Mouse (Mus musculus) ES-E14 (cell line): ENCODE measurements around the gene Hils1. TPM values are rescaled to one million over a fixed set of nuclear protein-coding genes. Genes with fewer than 3 reads are reported as not detected.

ENCODE experiments used
- DNase-seq: peaks from one replicate; pipeline ENCODE4 v3.0.0-alpha.2; 2013; ENCODE audit warnings: low read depth, low spot score
- H3K27ac ChIP-seq: 2 replicates; pipeline ENCODE4 v1.5.1; 2012; ENCODE audit warnings: low read depth, mild to moderate bottlenecking, low read length, moderate library complexity, mixed read lengths; ENCODE audit not compliant: poor library complexity, insufficient read depth, severe bottlenecking
- H3K36me3 ChIP-seq: 2 replicates; pipeline ENCODE4 v1.6.1; 2012; ENCODE audit warnings: mild to moderate bottlenecking, low read length, moderate library complexity, mixed read lengths; ENCODE audit not compliant: control insufficient read depth, poor library complexity, insufficient read depth, severe bottlenecking
- H3K4me1 ChIP-seq, 2 experiments: fragments of 150-350 bp in 1 of 2; sonication (generic) in 1 of 2; 2 replicates each; pipeline ENCODE4 v1.6.1; 2012; ENCODE audit warnings: low read length in 2 of 2, mild to moderate bottlenecking in 1 of 2, mixed read lengths in 1 of 2; ENCODE audit not compliant: control insufficient read depth in 2 of 2, insufficient read depth in 2 of 2, poor library complexity in 1 of 2
- H3K4me3 ChIP-seq, 2 experiments: fragments of 150-350 bp in 1 of 2; sonication (generic) in 1 of 2; 2 replicates each; pipeline ENCODE4 v1.5.1; 2012; ENCODE audit warnings: low read length in 2 of 2, low read depth in 1 of 2, mild to moderate bottlenecking in 1 of 2, mixed read lengths in 1 of 2; ENCODE audit not compliant: insufficient read depth in 1 of 2, poor library complexity in 1 of 2, severe bottlenecking in 1 of 2
- H3K9ac ChIP-seq: 2 replicates; pipeline ENCODE4 v1.6.1; 2012; ENCODE audit warnings: low read depth, mild to moderate bottlenecking, low read length, mixed read lengths; ENCODE audit not compliant: poor library complexity, insufficient read depth, severe bottlenecking
- H3K9me3 ChIP-seq: fragments of 150-350 bp; sonication (generic); 2 replicates; pipeline ENCODE4 v1.6.1; 2012; ENCODE audit warnings: low read depth, mild to moderate bottlenecking, low read length; ENCODE audit not compliant: control insufficient read depth, insufficient read depth
- CHD2 ChIP-seq: IDR thresholded peaks from 2 replicates; pipeline ENCODE4 v1.6.1; 2014; ENCODE audit warnings: mild to moderate bottlenecking, low read depth, low read length, inconsistent platforms
- HCFC1 ChIP-seq: IDR thresholded peaks from 2 replicates; pipeline ENCODE4 v1.6.1; 2012; ENCODE audit warnings: low read length, inconsistent platforms, borderline replicate concordance; ENCODE audit not compliant: insufficient read depth
- MAFK ChIP-seq: IDR thresholded peaks from 2 replicates; pipeline ENCODE4 v1.6.1; 2014; ENCODE audit warnings: mild to moderate bottlenecking, low read depth, low read length, inconsistent platforms; ENCODE audit not compliant: insufficient read depth
- ZC3H11A ChIP-seq: IDR thresholded peaks from 2 replicates; pipeline ENCODE4 v1.6.1; 2012; ENCODE audit warnings: low read depth, mild to moderate bottlenecking, inconsistent platforms, low read length, borderline replicate concordance
- ZNF384 ChIP-seq: IDR thresholded peaks from 2 replicates; pipeline ENCODE4 v1.6.1; 2012; ENCODE audit warnings: low read depth, low read length, inconsistent platforms
- in situ Hi-C, 2 experiments: fragments of 600-800 bp; cut with MboI; formaldehyde crosslinking; loops; one replicate each; pipeline ENCODE4 v1.15.1; 2025; ENCODE audit warnings: low sequenced_read_pairs in 2 of 2, inconsistent platforms in 1 of 2; ENCODE audit not compliant: unreplicated experiment in 2 of 2
- total RNA-seq: library from RNA; depleted of rRNA; stranded (reverse); fragments of 300-350 nt; gene quantifications from 2 replicates; pipeline ENCODE4 v1.2.3, GENCODE M21; 2012

Hils1 gene
- total RNA-seq, 1 experiment: not detected

DNA sequence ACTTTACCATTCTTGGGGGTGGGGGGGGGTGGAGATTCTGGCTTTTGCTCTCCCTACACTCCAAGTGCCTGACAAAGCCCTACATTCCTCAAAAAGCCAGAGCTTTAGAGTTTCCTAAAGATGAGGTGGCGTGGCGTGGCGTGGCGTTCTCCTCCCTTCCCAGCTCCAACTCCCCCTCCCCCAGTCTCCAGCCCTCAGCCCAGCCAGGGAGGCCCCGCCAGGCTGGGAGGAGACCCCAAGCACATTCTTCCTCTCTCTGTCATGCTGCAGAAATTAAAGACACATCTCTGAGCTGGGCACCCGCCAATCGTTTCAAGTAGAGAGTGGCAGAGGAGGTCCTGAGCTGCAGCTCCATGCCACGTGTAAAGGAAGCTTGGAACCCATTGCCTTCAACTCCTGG, 33.8 kb upstream of the Hils1 start:
- no peaks in the 10 kb centered on the region for H3K9me3 ChIP-seq
- H3K4me1 ChIP-seq: peaks cover 5 to 9% of the 10 kb centered on the region in 2 experiments; a peak in 2 of 4 replicates
- DNase-seq: no peak
- H3K9ac ChIP-seq: no peak overlapping the region
- no peak for TF ChIP-seq CHD2
- no peak for TF ChIP-seq MAFK
- no peak for TF ChIP-seq HCFC1
- no peak for TF ChIP-seq ZNF384
- TF ChIP-seq ZC3H11A: no peak
- H3K4me3 ChIP-seq: peak overlapping the region in 1 of 2 experiments; percentile 42; a peak in 2 of 4 replicates
- H3K27ac ChIP-seq: no peak overlapping the region
- no peaks in the 10 kb centered on the region for H3K36me3 ChIP-seq
- in situ Hi-C loops: no loop called here

DNA sequence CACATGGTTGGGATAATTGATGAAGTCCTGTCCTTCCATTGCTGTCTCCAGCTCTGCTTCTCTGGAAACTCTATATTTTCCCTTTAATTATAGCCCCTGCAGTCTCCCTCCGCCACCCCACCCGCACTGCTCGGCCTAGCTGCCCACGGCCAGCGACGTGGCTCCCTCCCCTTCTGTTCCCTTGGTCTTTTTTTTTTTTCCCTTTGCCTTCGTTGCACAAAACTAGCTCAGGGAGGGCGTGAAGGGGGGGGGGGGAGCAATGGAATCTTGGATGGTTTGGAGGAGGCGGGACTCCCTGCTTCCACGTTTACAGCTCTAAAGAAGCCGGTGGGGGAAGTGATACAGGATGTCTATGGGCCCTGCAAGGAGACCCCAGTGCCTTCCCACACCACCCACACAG, 32.9 kb upstream of the Hils1 start:
- no peak for TF ChIP-seq CHD2
- no peak for TF ChIP-seq ZNF384
- no peak for DNase-seq
- no peak overlapping the region for H3K4me3 ChIP-seq
- no peaks in the 10 kb centered on the region for H3K9me3 ChIP-seq
- H3K27ac ChIP-seq: no peak overlapping the region
- no peak overlapping the region for H3K9ac ChIP-seq
- H3K4me1 ChIP-seq: peaks cover 3 to 5% of the 10 kb centered on the region in 2 experiments; a peak in 1 of 4 replicates
- in situ Hi-C loops: no loop called here
- H3K36me3 ChIP-seq: no peaks in the 10 kb centered on the region

- in situ Hi-C loops: loop anchor here in 1 of 2 experiments (5.0 kb wide), 1 partner anchor 74 kb away; no protein-coding TSS in a partner anchor
- H3K4me3 ChIP-seq: peak within 1 kb of the TSS; percentile 53 to 57
- no peak within 1 kb of the TSS for H3K27ac ChIP-seq
- TF ChIP-seq HCFC1 (no peak), ZC3H11A (no peak), CHD2 (no peak), MAFK (no peak), ZNF384 (no peak)
- H3K9me3 ChIP-seq: no peaks in the 10 kb centered on the region
- H3K36me3 ChIP-seq: no peaks in the 10 kb centered on the region
- peak within 1 kb of the TSS; percentile 40; the same call in 1 of the 2 replicates for H3K9ac ChIP-seq
- peaks cover 0 to 3% of the 10 kb centered on the region in 2 experiments; a peak in 1 of 4 replicates for H3K4me1 ChIP-seq
- no peak for DNase-seq
Measured at GRCm38 (mm10) chr11:94936045-94936444, 31.3 kb upstream of the Hils1 start, which contains the start of gene Col1a1. TSS of gene Col1a1 (plus strand) at chr11:94936224.

DNA sequence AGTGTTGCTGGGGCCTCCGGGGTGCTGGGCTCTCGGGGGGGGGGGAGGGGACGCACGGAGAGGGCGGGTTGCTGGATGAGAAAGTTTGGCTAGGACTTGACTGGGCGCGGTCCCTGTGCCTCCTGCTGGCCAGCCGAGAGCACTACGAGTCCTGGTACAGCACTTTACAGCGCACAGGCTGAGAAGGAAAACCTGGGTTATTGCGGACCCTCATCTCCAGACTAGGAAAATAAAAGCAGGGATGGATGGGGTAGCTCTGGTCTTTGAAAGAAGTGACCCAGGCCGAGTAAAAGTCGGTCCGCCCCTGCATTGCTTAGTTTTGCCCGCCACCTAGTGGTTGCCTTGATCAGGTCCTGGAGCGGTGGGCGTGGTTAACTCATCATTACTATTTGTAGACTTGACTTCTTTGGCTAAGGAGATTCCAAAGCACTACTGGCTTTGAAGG, 30.5 kb upstream of the Hils1 start:
- Histone ChIP-seq H3K4me1 (peaks cover 0 to 3% of the 10 kb centered on the region in 2 experiments; a peak in 1 of 4 replicates), H3K9ac (peak overlapping the region; percentile 40; the same call in 1 of the 2 replicates), H3K36me3 (no peaks in the 10 kb centered on the region), H3K27ac (no peak overlapping the region), H3K9me3 (no peaks in the 10 kb centered on the region), H3K4me3 (peak overlapping the region; percentile 53 to 57)
- DNase-seq: peak; percentile 91
- in situ Hi-C loops: loop anchor here in 1 of 2 experiments (5.0 kb wide), 1 partner anchor 75 kb away; no protein-coding TSS in a partner anchor
- TF ChIP-seq ZC3H11A (peak; percentile 47; the same call in 1 of the 2 replicates), CHD2 (no peak)

DNA sequence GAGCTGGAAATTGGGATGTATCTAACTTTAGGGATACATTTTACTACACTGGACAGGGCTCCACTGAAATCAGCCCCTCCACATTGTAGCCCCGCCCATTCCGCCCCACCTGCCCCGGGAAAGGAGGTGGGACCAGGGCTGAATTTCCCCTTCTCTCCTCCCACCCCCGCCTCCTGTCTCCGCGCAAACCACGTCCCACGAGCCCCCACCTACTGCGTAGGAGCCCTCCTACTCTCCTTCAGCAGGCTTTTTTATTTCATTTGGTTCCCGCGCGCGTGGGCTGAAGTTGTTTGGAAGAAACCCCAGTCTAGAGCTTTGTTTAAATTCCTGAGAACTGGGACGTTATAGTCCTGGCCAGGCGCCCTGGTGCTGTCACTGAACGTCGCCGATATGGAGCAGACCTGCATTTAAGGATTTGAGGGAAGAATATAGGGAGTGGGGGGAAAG, 30.0 kb upstream of the Hils1 start:
- in situ Hi-C loops: loop anchor here in 1 of 2 experiments (5.0 kb wide), 1 partner anchor 75 kb away; no protein-coding TSS in a partner anchor
- H3K4me1 ChIP-seq: peaks cover 0 to 3% of the 10 kb centered on the region in 2 experiments; a peak in 1 of 4 replicates
- H3K27ac ChIP-seq: no peak overlapping the region
- TF ChIP-seq HCFC1 (no peak), ZC3H11A (no peak), CHD2 (no peak), ZNF384 (no peak), MAFK (no peak)
- no peaks in the 10 kb centered on the region for H3K36me3 ChIP-seq
- no peak for DNase-seq
- peak overlapping the region; percentile 53 to 57 for H3K4me3 ChIP-seq
- H3K9ac ChIP-seq: peak overlapping the region; percentile 43
- H3K9me3 ChIP-seq: no peaks in the 10 kb centered on the region
